In genomic region chr9:27192001-27192760, GRCm38 (mm10) we compare ENCODE assay signal across 8 mouse cellular contexts. TPM values are rescaled to one million over a fixed set of nuclear protein-coding genes. Genes with fewer than 3 reads are reported as not detected.
DNase-seq lines count a peak whose midpoint lies in the region; ATAC-seq lines count a peak whose summit lies in the region.

No protein-coding gene starts in this region.

- WGBS in heart, embryonic 10.5 days = 6% methylated on average over 14 of the region's 14 CpGs
- 9% methylated on average over 14 of the region's 14 CpGs for WGBS in limb, embryonic 11.5 days
- 8% methylated on average over 14 of the region's 14 CpGs for WGBS in midbrain, embryonic 12.5 days
- WGBS in stomach, embryonic 14.5 days = 11% methylated on average over 14 of the region's 14 CpGs

- H3K4me1 ChIP-seq in heart, embryonic 10.5 days = peaks cover 31% of the 10 kb centered on the region
- H3K4me1 ChIP-seq in limb, embryonic 11.5 days (ENCODE audit: control insufficient read depth, insufficient read depth, low read length) = peaks cover 4% of the 10 kb centered on the region; the same call in 1 of the 2 replicates
- H3K4me1 ChIP-seq in midbrain, embryonic 12.5 days = peaks cover 25% of the 10 kb centered on the region
- peaks cover 14% of the 10 kb centered on the region; the same call in 1 of the 2 replicates for H3K4me1 ChIP-seq in stomach, embryonic 14.5 days (ENCODE audit: control insufficient read depth, insufficient read depth, low read length)

- H3K9me3 ChIP-seq in heart, embryonic 10.5 days = no peaks in the 10 kb centered on the region
- H3K9me3 ChIP-seq in limb, embryonic 11.5 days (ENCODE audit: control insufficient read depth, low read length) = no peaks in the 10 kb centered on the region
- no peaks in the 10 kb centered on the region for H3K9me3 ChIP-seq in midbrain, embryonic 12.5 days
- H3K9me3 ChIP-seq in stomach, embryonic 14.5 days (ENCODE audit: control insufficient read depth, low read depth, low read length) = no peaks in the 10 kb centered on the region

- 0 out of 2 replicates have a peak, but pooled peaks cover 4% of the 10 kb centered on the region for H3K27me3 ChIP-seq in heart, embryonic 10.5 days (ENCODE audit: insufficient read depth, poor library complexity, severe bottlenecking)
- no peaks in the 10 kb centered on the region for H3K27me3 ChIP-seq in limb, embryonic 11.5 days (ENCODE audit: control insufficient read depth, insufficient read depth, low read length)
- H3K27me3 ChIP-seq in midbrain, embryonic 12.5 days = 0 out of 2 replicates have a peak, but pooled peaks cover 4% of the 10 kb centered on the region
- H3K27me3 ChIP-seq in stomach, embryonic 14.5 days (ENCODE audit: control insufficient read depth, insufficient read depth, low read length) = no peaks in the 10 kb centered on the region

- ATAC-seq in limb, embryonic 11.5 days (ENCODE audit: insufficient number of reproducible peaks, low FRiP score, low TSS enrichment, low read depth) = peak; percentile 94
- peak; percentile 95 for ATAC-seq in midbrain, embryonic 12.5 days (ENCODE audit: low FRiP score, low read depth)
- ATAC-seq in stomach, embryonic 14.5 days (ENCODE audit: insufficient number of reproducible peaks, insufficient read depth, low FRiP score, low read depth) = peak; percentile 93
- ATAC-seq in erythroblast, adult 5-6 weeks (replicated peaks; ENCODE audit: low FRiP score, poor library complexity, severe bottlenecking) = no peak

- peak overlapping the region; percentile 51 for H3K4me3 ChIP-seq in heart, embryonic 10.5 days
- peak overlapping the region; percentile 3; the same call in 1 of the 2 replicates for H3K4me3 ChIP-seq in limb, embryonic 11.5 days (ENCODE audit: low read depth, low read length)
- H3K4me3 ChIP-seq in midbrain, embryonic 12.5 days = peak overlapping the region; percentile 23
- peak overlapping the region; percentile 11; the same call in 1 of the 2 replicates for H3K4me3 ChIP-seq in stomach, embryonic 14.5 days (ENCODE audit: low read depth, low read length)

- H3K9ac ChIP-seq in limb, embryonic 11.5 days (ENCODE audit: low read length) = peak overlapping the region; percentile 48; the same call in 1 of the 2 replicates
- H3K9ac ChIP-seq in midbrain, embryonic 12.5 days (replicated peaks) = 0 out of 2 replicates have a peak overlapping the region, but pooled peaks have one; percentile 2
- no peak overlapping the region for H3K9ac ChIP-seq in stomach, embryonic 14.5 days (replicated peaks; ENCODE audit: low read depth, low read length)

- peak overlapping the region; percentile 41 for H3K4me2 ChIP-seq in limb, embryonic 11.5 days (ENCODE audit: low read depth, severe bottlenecking)
- H3K4me2 ChIP-seq in midbrain, embryonic 12.5 days (replicated peaks) = peak overlapping the region; percentile 46
- H3K4me2 ChIP-seq in stomach, embryonic 14.5 days (replicated peaks; ENCODE audit: low read depth, low read length) = peak overlapping the region; percentile 59

- H3K36me3 ChIP-seq in heart, embryonic 10.5 days = no peaks in the 10 kb centered on the region
- no peaks in the 10 kb centered on the region for H3K36me3 ChIP-seq in limb, embryonic 11.5 days (ENCODE audit: control insufficient read depth, insufficient read depth, low read length)
- no peaks in the 10 kb centered on the region for H3K36me3 ChIP-seq in midbrain, embryonic 12.5 days
- no peaks in the 10 kb centered on the region for H3K36me3 ChIP-seq in stomach, embryonic 14.5 days (ENCODE audit: control insufficient read depth, insufficient read depth, low read length)

- peak; percentile 80 for DNase-seq in brain, embryonic 18.5 days (ENCODE audit: low read depth, low spot score)
- DNase-seq in fat pad, adult 2 months (ENCODE audit: extremely low read depth, low read depth, low spot score) = peak; percentile 8
- DNase-seq in heart, embryonic 10.5 days (ENCODE audit: low spot score) = peak; percentile 94
- DNase-seq in kidney, adult 9 months = peak; percentile 95
- DNase-seq in limb, embryonic 11.5 days (ENCODE audit: low spot score) = peak; percentile 84

- H3K27ac ChIP-seq in heart, embryonic 10.5 days = peak overlapping the region; percentile 84
- 0 out of 2 replicates have a peak overlapping the region, but pooled peaks have one; percentile 3 for H3K27ac ChIP-seq in limb, embryonic 11.5 days (replicated peaks; ENCODE audit: low read depth, low read length)
- H3K27ac ChIP-seq in midbrain, embryonic 12.5 days (replicated peaks) = peak overlapping the region; percentile 44
- H3K27ac ChIP-seq in stomach, embryonic 14.5 days (ENCODE audit: low read length) = peak overlapping the region; percentile 90

RNA-seq across cellular contexts. Expression of gene Jam3, which starts 37.0 kb away (rescaled TPM):
- polyA plus RNA-seq in heart, embryonic 10.5 days (2016; fragmentation: Nextera tagmentation; extraction: Ambion mirVana) = 51.2 and 66.7 TPM in 2 replicates
- 116 and 121 TPM in 2 replicates for polyA plus RNA-seq in limb, embryonic 11.5 days (2014; fragmentation: Nextera tagmentation; extraction: Ambion mirVana)
- 137 and 144 TPM in 2 replicates for polyA plus RNA-seq in midbrain, embryonic 12.5 days (2016; fragmentation: Nextera tagmentation; extraction: Ambion mirVana)
- 70.0 and 70.5 TPM in 2 replicates for polyA plus RNA-seq in stomach, embryonic 14.5 days (2014; fragmentation: Nextera tagmentation; extraction: Ambion mirVana)
- not detected in 2 replicates for total RNA-seq in erythroblast, adult 5-6 weeks (2015; ENCODE audit: low replicate concordance)
- total RNA-seq in erythroblast, adult 5-6 weeks (2017; ENCODE audit: low replicate concordance) = 0.60 TPM in 1 of 2 replicates, not detected in the other

Comparison
In these comparisons a context has a peak if more than half of its experiments do, and no peak if none do; other contexts are left out.
1. DNase-seq: peak in every context shown above with its lines; median percentile 95 in kidney, adult 9 months; 94 in heart, embryonic 10.5 days; 84 in limb, embryonic 11.5 days; 80 in brain, embryonic 18.5 days; 8 in fat pad, adult 2 months.
2. H3K27ac ChIP-seq: peak in every context shown above with its lines; median percentile 90 in stomach, embryonic 14.5 days; 84 in heart, embryonic 10.5 days; 44 in midbrain, embryonic 12.5 days; 3 in limb, embryonic 11.5 days.